Mouse (Mus musculus) naive thymus-derived CD4-positive, alpha-beta T cell, adult 2 months (primary cell): ENCODE measurements around the gene Mboat2.

Experiments
- DNase-seq: peaks from one replicate; pipeline ENCODE4 v3.0.0-alpha.2; 2011; ENCODE audit warnings: low read depth

Gene Mboat2

DNA sequence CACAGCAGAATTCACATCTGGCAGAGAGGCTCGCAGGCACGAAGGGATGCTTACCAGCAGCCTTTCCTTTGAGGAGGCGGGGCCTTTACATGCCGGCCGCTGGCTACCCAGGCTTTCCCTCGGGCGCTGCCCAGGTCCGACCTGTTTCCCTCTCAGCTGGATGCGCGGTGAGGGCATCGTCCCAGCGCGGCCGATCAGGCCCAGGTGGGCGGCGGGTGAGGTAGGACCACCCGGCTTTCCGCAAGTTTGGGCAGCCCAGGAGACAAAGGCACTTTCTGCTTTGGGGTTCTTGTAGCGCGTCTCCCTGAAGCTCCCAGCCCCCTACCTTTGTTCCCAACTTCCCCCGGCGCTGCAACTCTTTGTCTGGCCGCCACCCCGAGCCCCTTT is at the start of gene Mboat2:
Gene Mboat2 (plus strand): TSS at position 114 of the 387 bp plus-strand sequence.
- no peak for DNase-seq

DNA sequence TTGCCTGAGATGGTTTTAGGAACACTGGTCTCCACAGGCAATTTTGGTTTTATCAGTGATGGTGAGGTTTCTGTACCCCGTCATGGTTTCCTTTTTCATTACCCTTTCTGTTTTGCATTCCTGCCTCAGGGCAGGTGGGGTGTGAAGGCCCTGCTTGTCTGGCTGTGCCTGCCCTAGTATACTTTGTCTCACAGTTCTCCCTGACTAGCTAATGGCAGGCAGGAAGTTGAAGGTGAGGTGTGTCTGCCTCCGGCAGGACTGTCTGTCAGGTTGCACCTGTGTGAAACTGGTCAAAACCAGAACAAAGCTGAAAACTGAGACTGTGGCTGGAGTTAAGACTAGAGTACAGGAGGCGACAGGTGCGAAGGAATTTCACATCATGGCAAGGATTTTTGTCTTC is 46.9 kb upstream of the Mboat2 start:
- no peak for DNase-seq

DNA sequence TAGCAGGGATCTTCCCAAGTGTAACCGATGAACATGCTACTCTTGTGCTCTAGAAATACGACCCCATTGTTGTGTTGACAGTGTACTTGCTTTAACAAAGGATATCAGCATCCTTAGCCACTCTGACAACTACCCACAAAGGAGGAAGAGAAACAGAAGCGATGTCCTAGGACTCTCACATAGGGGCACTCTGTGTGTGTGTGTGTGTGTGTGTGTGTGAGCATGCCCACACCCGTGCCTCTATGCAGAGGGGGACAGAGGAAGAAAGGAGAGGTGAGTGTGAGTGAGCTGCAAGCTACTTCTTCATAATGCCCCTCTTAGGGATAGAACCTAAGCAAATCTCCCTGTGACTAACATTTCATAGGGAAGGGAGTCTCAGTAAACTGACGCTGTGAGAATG is 44.8 kb upstream of the Mboat2 start:
- DNase-seq, result no peak

DNA sequence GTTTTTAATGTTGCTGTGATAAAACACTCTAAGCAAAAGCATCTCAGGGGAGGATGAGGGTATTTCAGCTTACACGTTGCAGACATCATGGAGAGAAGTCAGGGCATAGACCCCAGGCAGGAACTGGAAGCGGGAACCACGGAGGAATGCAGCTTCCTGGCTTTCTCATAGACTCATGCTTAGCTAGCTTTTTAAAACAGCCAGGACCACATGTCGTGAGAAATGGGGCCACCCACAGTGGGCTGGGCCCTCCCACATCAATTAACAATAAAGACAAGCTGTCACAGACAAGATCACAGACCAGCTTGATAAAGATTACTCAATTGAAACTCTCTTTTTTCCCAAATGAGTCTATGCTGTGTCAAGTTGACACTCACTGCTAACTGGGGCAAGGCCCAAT is 44.4 kb upstream of the Mboat2 start:
- DNase-seq, result no peak

DNA sequence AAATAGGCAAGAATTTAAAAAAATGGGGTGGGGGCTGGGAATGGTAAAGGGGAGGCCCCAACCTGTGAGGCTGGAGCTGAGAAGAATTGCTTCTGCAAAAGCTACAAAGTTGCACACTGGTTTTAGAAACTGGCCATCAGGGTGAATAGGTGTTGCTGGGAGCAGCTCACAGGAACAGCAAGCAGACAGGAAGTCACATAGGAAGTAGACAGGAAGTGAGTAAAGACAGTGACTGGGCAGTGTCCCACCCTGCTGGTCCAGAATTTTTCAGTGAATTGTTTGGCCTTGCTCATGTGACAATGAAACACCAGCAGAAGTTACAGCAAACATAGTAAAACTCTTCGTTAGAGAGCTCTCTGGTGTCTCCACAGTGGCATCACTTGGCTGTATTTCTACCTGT is 41.0 kb upstream of the Mboat2 start:
- DNase-seq, result no peak

DNA sequence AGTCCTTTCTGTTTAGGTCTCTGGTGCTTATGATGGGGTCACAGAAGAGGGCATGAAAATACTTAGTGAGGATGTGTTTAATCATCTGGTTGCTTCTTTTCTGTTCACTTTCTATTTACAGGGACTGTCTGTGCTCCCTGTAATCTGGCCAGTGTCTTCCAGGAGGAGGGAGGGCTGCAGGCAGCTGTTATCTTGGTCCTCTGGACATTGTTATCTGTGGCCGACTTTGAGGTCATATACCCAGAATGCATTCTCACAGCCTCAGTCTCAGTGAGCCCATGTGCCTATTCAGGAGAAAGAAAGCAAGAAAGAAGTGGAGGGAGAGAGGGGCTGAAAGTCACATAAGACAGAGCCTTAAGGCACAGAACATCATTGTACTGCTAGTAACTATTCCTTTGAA is 19.4 kb upstream of the Mboat2 start:
- no peak for DNase-seq

DNA sequence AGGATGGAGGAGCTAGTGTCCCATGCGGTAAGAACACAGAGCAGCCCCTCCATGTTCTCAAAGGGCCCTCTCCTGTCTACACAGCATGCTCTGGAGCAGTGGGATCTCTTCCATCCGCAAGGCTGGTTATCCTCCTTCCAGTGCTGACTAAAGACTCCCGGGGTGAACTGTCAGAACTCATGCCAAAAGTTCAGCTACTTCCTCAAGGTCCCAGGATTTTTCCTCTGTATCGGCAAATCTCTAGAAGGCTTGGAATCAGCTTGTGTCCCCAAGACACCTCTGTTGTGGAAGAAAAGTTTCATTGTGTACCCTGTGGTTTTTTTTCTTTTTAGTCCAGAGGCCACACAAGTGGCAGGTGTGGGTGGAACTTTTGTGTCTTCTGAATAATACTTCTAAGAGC is 18.8 kb upstream of the Mboat2 start:
- DNase-seq, result no peak

DNA sequence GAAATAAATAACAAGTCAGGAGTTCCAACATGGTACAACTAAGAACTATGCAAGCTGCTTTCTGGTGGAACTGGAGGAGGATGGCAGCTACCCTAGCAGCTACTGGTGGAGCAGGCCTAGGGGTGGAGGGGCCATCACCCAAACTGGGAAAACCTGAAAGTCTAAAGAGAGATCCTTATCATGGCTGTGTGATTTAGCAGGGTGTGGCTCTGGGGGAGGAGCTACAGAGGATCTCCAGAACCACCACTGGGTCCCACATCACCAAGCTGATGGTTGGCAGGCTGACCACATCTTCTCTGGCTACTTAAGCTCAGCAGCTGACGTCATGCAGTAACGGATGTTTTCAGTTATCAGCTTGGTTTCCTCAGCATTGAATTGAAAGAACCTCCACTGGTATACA is 7.8 kb upstream of the Mboat2 start:
- DNase-seq, result no peak

DNA sequence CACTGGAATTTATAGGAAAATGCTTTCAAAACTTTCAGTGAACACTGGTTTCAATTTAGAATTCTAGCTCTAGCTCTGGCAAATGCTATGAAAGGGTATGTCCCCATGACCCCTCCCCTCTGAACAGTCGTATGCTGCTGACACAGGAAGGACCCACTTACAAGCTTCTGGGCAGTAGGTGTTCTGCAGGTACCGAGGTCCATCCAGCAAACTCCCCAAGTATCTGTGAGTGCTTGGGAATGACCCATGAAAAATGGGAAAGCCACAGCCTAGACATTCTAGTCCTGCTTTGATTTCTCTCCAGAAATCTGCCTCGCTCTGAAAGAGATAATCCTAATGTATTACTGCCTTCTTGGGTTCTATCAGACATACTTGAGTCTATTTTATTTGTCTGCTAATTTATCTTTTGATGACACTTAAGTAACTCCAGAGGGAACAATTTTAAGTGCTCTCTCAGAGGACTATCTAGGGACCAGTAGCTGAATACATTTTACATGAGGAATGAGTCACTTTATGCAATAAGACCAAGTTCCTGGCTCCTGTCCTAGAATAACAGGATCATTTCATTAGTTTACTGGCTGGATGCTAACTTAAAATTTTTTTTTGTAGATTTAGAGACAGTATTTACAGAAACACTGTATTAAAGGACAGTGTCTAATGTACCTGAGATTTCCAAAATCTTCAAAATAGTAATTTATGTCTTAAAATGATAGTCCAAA is 6.9 kb upstream of the Mboat2 start:
- no peak for DNase-seq

DNA sequence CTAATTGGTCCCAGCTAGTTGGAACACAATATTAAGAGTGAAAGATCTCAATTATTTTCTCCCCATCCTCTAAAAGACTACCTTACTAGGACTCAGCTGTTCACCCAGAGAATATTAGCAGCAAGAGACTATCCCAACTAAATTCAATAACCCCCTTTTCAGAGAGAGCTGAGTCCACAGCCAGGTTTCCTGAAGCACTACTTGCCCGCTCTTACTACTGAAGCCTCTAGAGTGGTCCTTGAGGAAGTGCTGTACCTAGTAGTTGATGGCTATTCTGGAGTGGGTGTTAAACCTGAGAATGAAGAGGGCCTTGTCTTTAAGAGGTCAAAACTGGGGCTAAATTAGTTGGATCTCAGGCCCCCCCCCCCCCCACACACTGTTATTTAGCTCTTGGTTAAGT is 593 bp upstream of the Mboat2 start:
- no peak for DNase-seq

DNA sequence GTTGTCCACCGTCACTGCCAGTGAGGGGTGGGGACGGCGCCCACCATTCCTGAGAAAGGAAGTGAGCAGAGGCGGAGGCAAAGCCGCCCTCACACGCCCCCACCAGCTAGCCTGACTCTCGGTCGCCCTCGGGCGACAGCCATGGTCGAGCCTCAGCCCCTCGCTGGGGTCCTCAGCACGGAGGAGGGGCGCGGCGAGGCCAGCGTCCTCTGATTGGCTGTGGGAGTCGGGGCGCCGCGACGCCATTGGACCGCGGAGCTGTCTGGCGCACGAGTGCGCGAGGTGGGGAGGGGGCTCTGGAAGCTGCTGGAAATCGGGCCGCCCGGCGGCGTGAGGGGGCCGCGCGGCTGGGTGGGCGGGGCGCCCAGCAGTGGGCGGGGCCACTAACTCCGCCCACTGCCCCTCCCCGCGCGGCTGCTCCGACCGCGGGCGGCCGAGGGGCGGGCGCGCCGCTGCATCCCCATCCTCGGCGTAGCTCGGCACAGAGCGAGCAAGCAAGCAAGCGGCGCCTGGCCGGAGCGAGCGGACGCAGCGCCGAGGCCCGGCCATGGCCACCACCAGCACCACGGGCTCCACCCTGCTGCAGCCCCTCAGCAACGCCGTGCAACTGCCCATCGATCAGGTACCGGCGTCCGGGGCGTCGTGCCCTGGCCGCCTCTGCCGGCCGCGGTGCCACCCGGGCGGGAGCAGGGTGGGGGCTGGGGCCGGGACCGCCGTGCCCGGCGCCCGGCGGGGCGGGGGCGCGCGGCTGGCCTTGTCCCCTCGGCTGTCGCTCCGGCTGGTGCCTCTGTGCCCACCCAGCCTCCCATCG is 679 bp downstream of the Mboat2 start:
- DNase-seq, result peak; percentile 79

DNA sequence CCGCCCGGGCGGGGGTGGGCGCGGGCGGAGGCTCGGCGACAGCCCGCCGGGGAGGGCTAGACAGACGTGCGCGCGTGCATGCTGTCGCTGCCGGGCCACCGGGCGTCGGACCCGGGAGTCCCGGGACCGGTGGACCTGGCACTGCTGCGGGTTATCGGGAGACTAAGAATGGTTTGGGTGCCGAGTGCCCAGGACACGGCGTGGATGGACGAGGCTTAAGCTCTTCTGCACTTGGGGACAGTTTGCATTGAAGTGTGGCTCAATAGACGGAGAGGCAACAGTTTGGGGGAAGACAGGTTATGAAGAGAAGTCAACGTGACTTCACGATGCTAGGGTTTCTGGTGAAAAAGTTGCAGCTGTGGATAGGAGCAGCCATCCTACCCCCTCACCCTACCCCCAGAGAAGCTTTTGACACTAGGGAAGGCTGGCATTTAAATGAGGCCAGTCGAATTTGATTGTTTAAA is 1.3 kb downstream of the Mboat2 start:
- DNase-seq, result peak; percentile 38

DNA sequence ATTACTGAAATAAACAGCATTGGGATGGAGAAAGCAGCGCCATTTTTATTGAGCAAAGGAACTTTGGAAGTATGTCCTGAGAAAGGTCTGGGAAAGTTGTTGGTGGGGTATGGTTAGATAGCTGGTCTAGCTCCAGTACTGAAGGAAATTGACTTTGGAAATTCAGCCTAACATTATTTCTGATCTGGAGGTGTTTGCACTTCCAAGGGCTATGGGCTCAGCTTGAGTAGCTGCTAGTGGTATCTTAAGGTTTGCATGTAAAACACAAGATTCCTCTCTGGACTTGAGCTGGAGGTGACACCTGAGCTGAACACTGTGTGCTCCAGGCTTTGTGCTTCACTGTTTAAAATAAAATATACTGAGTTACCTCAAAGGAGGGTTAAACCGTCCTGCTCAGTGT is 1.8 kb downstream of the Mboat2 start:
- DNase-seq, result no peak

DNA sequence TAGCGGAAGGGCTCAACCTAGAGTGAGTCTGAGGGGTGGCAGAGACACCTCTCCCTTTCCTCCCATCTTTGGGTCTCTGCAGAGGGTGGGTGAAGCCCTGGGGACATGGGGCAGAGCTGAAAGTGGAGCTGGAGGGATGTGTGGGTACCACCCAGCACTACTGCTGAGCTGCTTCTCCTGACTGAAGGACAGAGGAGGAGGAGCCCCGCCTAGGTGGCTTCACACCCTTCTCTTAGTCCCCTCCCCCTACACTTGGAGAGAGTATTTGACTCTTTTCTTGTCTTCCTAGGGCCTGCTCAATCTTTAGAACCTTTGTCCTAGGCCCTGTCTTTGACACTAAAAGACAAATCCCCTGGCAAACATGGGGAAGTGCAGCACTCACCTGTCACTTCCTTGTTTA is 7.3 kb downstream of the Mboat2 start:
- no peak for DNase-seq

DNA sequence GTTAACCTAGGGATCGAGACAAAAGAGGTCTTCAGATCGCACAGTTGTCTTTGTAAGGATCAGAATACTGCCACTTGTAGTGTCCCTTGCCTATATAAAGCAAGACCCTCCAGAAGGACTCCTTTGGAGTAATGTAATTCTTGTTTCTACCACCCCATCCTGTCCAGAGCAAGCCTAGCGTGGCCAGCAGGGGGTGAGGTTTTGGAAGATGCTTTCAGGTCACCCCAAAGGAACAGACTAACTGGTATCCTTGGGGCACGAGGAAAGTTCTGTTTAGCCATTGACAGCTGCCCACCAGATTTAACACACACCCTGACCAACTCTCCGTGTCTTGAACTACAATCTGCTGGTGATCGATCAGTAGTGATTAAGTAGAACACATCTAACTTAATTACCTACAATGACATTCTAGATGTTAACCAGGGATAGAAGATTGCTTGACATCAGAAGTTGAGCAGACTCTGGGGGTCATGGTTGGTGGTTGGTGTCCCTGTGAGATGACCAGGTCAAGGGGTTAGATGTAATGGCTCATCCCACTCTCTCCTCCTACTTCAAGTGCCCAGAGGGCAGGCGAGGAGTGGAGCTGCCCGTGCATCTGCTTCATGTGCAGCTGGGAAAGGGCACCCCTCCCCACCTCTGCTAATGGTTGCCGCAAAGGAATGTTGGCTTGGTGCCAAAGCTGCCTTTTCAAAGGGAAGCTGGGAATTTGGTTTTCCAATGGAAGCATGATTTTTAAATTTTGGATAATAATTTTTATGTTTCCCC is 10.6 kb downstream of the Mboat2 start:
- no peak for DNase-seq

DNA sequence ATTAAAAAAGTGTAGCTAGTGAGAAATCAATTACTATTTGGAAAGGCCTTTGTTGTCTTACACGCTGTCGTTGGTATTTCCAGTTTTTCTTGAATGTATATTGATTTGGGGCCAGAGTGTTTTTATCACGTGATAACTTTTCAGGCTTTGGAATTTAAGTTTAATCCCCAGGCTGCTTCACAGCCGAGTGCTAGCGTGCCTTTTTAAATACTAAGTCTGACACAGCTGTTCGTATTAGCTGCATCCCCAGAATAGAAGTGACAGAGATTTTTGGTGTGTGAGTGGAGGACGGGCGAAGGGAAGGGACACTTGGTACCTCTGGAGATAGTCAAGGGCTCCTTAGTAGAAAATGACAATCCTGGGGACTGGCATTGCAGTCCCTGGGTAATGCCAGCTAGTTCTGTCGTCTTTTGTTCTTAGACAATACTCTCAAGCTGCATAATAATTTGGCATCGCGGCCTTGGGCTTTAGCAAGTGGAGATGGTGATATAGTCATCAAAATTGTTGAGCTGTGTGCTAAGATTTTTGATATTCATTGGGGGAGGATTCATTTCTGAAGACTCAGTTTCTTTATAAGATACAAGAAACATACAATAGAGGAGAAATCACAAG is 11.7 kb downstream of the Mboat2 start:
- no peak for DNase-seq

DNA sequence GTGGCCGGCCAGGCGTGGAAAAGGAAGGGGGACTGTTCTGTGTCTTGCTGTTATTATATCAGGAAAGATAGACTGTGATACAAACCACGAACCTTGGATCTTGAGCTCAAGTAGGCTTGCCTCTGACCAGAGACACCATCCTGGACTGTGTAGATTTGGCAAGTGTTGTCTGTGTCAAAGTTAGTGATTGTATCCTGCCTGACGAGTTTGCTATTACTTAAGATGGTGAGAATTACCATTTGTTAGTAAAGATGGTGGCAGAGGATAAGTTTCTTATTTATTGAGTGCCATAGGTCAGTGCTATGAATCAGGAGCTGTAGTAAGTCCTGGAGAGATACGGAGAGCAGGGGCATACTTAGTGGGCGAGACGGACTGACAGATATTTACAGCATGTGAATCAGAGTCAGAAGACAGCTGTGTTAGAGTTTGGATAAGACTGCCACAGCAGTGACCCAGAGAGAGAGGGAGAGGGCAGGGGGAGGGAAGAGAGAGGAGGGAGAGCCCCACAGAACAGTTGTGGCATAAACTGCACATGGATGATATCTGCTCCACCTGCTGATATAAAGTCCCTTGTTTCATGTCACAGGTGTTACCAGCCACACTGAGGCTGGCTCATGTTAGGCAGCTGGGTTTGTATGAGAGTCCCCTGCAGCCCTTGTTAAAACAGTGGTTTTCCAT is 12.9 kb downstream of the Mboat2 start:
- DNase-seq, result no peak

DNA sequence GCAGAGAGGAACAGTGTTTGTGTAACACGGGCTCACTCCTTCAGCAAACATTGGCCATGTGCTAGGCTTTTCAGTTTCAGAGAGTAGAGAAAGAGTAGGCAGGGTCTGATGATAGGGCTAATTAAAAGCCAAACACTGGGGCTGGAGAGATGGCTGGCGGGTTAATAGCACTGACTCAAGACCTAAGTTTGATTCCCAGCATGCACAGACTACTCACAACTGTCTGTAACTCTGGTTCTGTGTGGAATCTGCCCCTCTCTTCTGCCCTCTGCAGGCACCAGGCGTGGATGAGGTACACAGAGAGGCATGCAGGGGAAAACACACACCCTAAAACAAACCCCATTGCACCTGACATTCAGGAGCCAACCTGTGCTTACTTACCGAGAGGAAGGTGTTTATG is 14.7 kb downstream of the Mboat2 start:
- DNase-seq, result no peak

DNA sequence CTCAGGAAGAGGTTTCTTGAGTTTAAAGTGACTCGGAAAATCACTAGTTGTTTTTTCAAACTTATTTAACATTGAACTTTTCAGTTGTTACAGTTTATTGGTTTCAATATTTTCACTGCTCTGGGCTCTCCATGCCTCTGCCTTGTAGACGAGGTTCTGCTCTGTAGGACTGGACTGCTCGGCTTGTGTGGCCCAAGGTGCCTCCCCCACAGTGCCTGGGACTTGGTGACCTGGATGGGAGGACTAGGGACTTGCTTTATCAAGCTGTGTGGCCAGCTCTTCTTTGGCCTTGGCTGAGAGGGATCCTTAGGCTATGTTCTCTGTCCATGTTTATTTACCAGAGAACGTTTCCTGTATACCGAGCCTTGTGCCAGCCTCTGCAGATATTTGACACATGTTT is 17.4 kb downstream of the Mboat2 start:
- no peak for DNase-seq

DNA sequence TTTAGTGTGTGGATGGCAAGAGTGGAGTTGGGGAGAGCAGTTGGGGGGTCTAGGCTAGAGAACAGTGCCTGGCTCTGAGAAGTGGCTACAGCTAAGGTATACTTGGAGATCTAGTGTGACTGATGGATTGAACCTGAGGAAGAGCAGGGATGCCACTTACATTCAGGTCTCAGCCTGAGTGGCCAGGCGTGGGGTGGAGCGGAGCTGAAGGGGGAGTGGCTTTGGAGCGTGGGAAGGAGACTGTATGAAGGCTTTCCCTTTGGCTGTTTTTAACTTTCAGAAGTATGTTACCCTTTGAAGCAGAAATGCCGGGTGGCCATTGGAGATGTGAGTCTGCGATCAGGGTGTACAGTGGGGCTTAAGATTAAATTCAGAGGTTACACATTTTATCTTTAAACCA is 26.7 kb downstream of the Mboat2 start:
- DNase-seq, result no peak

DNA sequence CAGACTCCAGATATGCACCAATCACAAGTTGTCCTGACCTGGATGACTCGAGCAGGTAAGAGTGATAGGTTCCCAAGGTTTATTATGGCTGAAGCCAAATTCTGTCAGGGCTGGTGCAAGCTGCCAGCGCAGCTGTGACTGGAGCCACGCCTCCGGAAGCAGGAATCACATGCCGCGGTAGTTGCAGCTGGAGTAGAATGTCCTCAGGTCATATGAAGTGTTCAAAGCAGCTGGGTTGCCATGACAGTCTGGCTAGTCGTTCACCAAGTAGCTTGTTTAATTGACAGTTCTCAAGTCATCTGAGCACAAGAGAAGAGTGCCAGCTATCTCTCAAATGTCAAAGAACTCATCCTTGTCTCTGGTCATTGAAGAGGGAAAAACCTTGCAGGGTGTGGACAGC is 28.7 kb downstream of the Mboat2 start:
- no peak for DNase-seq

DNA sequence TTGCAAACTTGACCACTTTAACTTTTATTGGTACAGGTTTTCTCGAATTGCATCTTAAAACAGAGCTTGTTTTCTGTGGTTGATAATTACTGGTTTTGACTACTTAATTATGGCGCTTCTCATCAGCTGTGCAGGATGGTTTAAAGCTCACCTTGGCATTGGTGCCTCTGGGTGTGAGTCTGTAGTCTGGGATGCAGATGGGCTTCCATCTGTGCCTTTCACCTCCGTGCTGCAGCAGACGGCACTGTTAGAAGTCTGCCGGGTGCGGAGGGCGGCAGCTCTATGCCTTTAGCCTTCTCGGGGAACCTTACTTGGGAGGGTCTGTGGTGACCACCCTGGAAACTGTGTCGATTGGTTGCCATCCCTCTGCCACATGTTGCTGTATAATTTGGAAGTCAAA is 29.8 kb downstream of the Mboat2 start:
- no peak for DNase-seq
